9 mouse cellular contexts compared by ENCODE assay signal in the genomic region with DNA sequence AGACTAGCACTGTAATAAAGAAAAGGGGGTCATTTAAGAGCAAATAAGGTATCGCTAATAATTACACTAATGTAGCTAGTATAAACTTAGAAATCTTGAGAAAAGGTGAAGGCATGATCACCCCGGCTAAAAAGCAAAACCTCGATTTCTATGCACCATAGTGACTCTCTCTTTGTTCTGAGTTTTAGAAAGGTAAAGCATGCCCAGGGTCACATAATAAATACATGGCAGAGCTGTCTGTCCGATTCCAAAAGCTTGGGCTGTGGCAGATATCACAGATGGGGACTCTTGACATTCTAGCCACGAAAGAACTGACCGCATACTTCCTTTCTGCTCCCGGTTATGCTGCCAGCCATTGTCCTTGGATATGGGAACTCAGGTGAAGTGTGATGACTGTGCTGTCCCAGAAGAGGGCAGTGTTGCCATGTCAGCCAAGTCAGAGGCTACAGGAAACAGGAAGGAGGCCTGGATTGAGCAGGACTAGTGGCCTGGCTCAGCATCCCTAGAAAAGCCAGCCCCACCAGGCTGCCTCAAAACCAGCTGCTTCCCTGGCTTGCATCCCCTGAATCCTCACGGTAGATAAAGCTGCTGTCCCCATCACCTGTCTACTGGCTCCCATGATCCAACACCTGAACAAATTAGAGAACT.
DNase-seq lines count a peak whose midpoint lies in the region; ATAC-seq and TF ChIP-seq lines count a peak whose summit lies in the region.
"Had no signal": no experiment of that assay in that cellular context is flagged by ENCODE, and none has a peak within 500 bp of the region (broad histone marks: within the 10 kb centered on the region; RNA-seq: fewer than 3 reads in every experiment).

No protein-coding gene starts in this region.

- no peak overlapping the region for H3K9ac ChIP-seq in ES-Bruce4 (ENCODE audit: low read depth, poor library complexity, severe bottlenecking)
- no peak overlapping the region for H3K9ac ChIP-seq in limb, embryonic 12.5 days (replicated peaks)
- H3K9ac ChIP-seq in neural tube, embryonic 13.5 days = no peak overlapping the region

- no peak for TF ChIP-seq EP300 in ES-Bruce4 (IDR thresholded peaks at IDR 0.05; ENCODE audit: insufficient read depth, low read depth, low read length)

- H3K4me2 ChIP-seq in limb, embryonic 12.5 days = no peak overlapping the region
- no peak overlapping the region for H3K4me2 ChIP-seq in neural tube, embryonic 13.5 days

- ATAC-seq in limb, embryonic 12.5 days (ENCODE audit: insufficient number of reproducible peaks, insufficient read depth, low FRiP score, low TSS enrichment, low read depth) = 0 out of 2 replicates have a peak, but pooled peaks have one; percentile 42
- ATAC-seq in neural tube, embryonic 13.5 days (ENCODE audit: low read depth) = peak; percentile 81

- no peaks in the 10 kb centered on the region for H3K27me3 ChIP-seq in ES-Bruce4 (ENCODE audit: control insufficient read depth, insufficient read depth, low read length, poor library complexity, severe bottlenecking)
- H3K27me3 ChIP-seq in limb, embryonic 12.5 days = no peaks in the 10 kb centered on the region
- H3K27me3 ChIP-seq in neural tube, embryonic 13.5 days = no peaks in the 10 kb centered on the region

- TF ChIP-seq CTCF in ES-Bruce4 (IDR thresholded peaks at IDR 0.05; ENCODE audit: low read depth, low read length) = peak; percentile 87
- TF ChIP-seq CTCF in cortical plate, adult 2 months (IDR thresholded peaks at IDR 0.05; ENCODE audit: extremely low read depth, insufficient read depth, low read length) = peak; percentile 89

- no peaks in the 10 kb centered on the region for H3K36me3 ChIP-seq in ES-Bruce4 (ENCODE audit: control insufficient read depth, insufficient read depth, low read length, poor library complexity, severe bottlenecking)
- no peaks in the 10 kb centered on the region for H3K36me3 ChIP-seq in limb, embryonic 12.5 days
- no peaks in the 10 kb centered on the region for H3K36me3 ChIP-seq in neural tube, embryonic 13.5 days

- WGBS in limb, embryonic 12.5 days = 46% methylated on average over 8 of the region's 8 CpGs
- WGBS in neural tube, embryonic 13.5 days = 40% methylated on average over 8 of the region's 8 CpGs

- no peaks in the 10 kb centered on the region for H3K9me3 ChIP-seq in ES-Bruce4 (replicated peaks; ENCODE audit: control insufficient read depth, insufficient read depth, low read length, poor library complexity, severe bottlenecking)
- H3K9me3 ChIP-seq in limb, embryonic 12.5 days = no peaks in the 10 kb centered on the region
- H3K9me3 ChIP-seq in neural tube, embryonic 13.5 days = no peaks in the 10 kb centered on the region

- no peak overlapping the region for H3K27ac ChIP-seq in ES-Bruce4 (ENCODE audit: insufficient read depth, low read length)
- no peak overlapping the region for H3K27ac ChIP-seq in cortical plate, adult 2 months (ENCODE audit: insufficient read depth, low read length)
- no peak overlapping the region for H3K27ac ChIP-seq in limb, embryonic 12.5 days
- peak overlapping the region; percentile 49 for H3K27ac ChIP-seq in neural tube, embryonic 13.5 days (replicated peaks)

- intact Hi-C loops in gastrocnemius, postnatal 36 days (cut with DNase I) = no loop called here

- peak; percentile 27 for DNase-seq in NIH3T3 (ENCODE audit: low read depth)
- DNase-seq in heart, postnatal 4 days = peak; percentile 47
- DNase-seq in spleen, adult 18-20 months = no peak
- DNase-seq in gastrocnemius, postnatal 36 days = no peak

- no peak overlapping the region for H3K4me3 ChIP-seq in ES-Bruce4 (ENCODE audit: low read depth, low read length)
- no peak overlapping the region for H3K4me3 ChIP-seq in cortical plate, adult 2 months (ENCODE audit: insufficient read depth, low read length)
- H3K4me3 ChIP-seq in limb, embryonic 12.5 days (replicated peaks) = no peak overlapping the region
- H3K4me3 ChIP-seq in neural tube, embryonic 13.5 days = no peak overlapping the region
- H3K4me3 ChIP-seq: erythroblast, embryonic 14.5 days had no signal

- no peak for TF ChIP-seq POLR2A in ES-Bruce4 (IDR thresholded peaks at IDR 0.05; ENCODE audit: insufficient read depth, low read length)
- TF ChIP-seq POLR2A in cortical plate, adult 2 months (IDR thresholded peaks at IDR 0.05; ENCODE audit: extremely low read depth, insufficient read depth, low read length) = no peak

- no peaks in the 10 kb centered on the region for H3K4me1 ChIP-seq in ES-Bruce4 (ENCODE audit: control insufficient read depth, insufficient read depth, low read length)
- H3K4me1 ChIP-seq in cortical plate, adult 2 months (ENCODE audit: control insufficient read depth, insufficient read depth, low read length) = no peaks in the 10 kb centered on the region
- H3K4me1 ChIP-seq in limb, embryonic 12.5 days (replicated peaks) = no peaks in the 10 kb centered on the region
- H3K4me1 ChIP-seq in neural tube, embryonic 13.5 days (replicated peaks) = peaks cover 12% of the 10 kb centered on the region; the same call in 1 of the 2 replicates

Comparison
In these comparisons a context has a peak if more than half of its experiments do, and no peak if none do; other contexts are left out.
1. DNase-seq: peak in NIH3T3 (single experiment) and heart, postnatal 4 days (single experiment); none in spleen, adult 18-20 months (0 of 2) and gastrocnemius, postnatal 36 days (0 of 2).